Mouse (Mus musculus): ENCODE results near the gene Olfr575. TPM values are rescaled to one million over a fixed set of nuclear protein-coding genes. Genes with fewer than 3 reads are reported as not detected.

Olfr575 gene
- polyA plus RNA-seq, 1 experiment from 2014 or later = not detected

DNA sequence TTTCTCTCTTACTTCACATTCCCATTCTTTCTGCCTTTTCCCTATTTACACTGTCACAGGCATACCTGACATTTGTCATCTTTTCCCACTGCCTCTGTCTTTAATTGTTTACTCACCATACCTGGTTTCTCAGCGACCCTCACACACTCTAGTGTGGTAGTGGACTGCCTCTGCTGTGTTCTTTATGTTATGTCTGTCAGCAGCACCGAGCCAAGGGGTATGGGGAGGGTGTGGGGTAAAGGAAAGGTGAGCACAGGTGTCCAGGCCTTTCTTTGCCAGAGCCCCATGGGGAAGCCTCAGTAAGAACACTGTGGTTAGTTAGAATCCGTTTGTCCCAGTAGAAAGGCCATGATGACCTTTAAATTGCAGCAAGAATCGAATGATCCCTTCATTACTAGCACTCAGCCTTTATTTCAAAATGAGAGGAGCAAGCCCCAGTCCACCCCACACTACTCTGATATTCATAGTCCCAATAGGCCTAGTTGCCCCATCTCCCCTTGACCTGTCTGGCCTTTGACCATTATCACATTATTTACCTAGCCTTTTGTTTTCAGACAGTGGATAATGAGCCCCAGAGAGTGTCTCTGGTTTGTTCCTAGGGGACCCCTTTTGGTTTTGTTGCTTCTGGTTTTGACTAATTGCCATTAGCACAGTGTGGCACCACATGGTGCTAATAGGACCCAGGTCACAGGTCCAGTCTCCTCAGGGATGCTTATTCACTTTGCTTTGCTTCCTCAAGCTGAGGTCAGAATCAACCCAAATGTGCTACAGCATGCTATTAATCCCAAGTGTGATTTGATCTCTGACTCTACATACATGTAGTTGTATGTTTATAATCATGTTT is 41.3 kb downstream of the Olfr575 start, which contains the start of gene Olfr571:
Gene Olfr571, minus strand, starts transcription at position 505 of the 844 bp plus-strand sequence.
- no peak for ATAC-seq
- Histone ChIP-seq H3K27ac (ENCODE audit: low read depth) (no peak within 1 kb of the TSS), H3K4me2 (ENCODE audit: low read depth, low read length) (no peak within 1 kb of the TSS), H3K27me3 (ENCODE audit: insufficient read depth, low read length) (no peaks in the 10 kb centered on the region), H3K36me3 (replicated peaks; ENCODE audit: insufficient read depth, low read length) (no peaks in the 10 kb centered on the region), H3K9ac (replicated peaks) (no peak within 1 kb of the TSS), H3K4me1 (ENCODE audit: insufficient read depth) (no peaks in the 10 kb centered on the region), H3K9me3 (ENCODE audit: low read length) (no peaks in the 10 kb centered on the region), H3K4me3 (ENCODE audit: low read depth, low read length) (no peak within 1 kb of the TSS)
- no peak for DNase-seq
- WGBS (ENCODE audit: insufficient replicate concordance) = 57% methylated on average over 4 of the region's 4 CpGs
- no peak for TF ChIP-seq CTCF (IDR thresholded peaks at IDR 0.05; ENCODE audit: low read depth)
- no peak for TF ChIP-seq EP300 (IDR thresholded peaks at IDR 0.05; ENCODE audit: low read depth)

DNA sequence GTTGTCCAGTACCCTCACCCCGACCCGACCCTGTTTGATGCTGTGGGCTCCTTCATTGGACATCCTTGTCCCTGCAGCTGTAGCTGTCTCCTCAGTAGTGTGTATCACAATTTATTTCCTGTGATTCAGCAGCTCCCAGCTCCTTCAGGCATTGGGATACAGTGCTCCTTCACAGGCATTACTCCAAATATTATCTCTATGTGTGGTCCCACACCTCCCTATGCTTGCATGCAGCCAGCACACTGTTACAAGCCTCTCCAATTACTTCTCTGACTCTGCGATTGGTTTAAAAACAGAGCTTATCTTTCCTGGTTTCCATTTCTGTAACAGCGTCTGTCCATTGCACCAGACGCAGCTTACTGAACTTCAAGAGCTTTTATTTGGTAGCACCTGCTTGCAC is 42.2 kb downstream of the Olfr575 start:
- Histone ChIP-seq H3K9ac (replicated peaks) (no peak overlapping the region), H3K9me3 (ENCODE audit: low read length) (no peaks in the 10 kb centered on the region), H3K4me3 (ENCODE audit: low read depth, low read length) (no peak overlapping the region), H3K36me3 (replicated peaks; ENCODE audit: insufficient read depth, low read length) (no peaks in the 10 kb centered on the region), H3K27me3 (ENCODE audit: insufficient read depth, low read length) (no peaks in the 10 kb centered on the region), H3K27ac (ENCODE audit: low read depth) (no peak overlapping the region), H3K4me2 (ENCODE audit: low read depth, low read length) (no peak overlapping the region), H3K4me1 (ENCODE audit: insufficient read depth) (no peaks in the 10 kb centered on the region)
- 46% methylated on average over 5 of the region's 5 CpGs for whole genome bisulfite sequencing (ENCODE audit: insufficient replicate concordance)
- ATAC-seq (no peak), DNase-seq (no peak)
- TF ChIP-seq CTCF (IDR thresholded peaks at IDR 0.05; ENCODE audit: low read depth) (no peak), EP300 (IDR thresholded peaks at IDR 0.05; ENCODE audit: low read depth) (no peak)

DNA sequence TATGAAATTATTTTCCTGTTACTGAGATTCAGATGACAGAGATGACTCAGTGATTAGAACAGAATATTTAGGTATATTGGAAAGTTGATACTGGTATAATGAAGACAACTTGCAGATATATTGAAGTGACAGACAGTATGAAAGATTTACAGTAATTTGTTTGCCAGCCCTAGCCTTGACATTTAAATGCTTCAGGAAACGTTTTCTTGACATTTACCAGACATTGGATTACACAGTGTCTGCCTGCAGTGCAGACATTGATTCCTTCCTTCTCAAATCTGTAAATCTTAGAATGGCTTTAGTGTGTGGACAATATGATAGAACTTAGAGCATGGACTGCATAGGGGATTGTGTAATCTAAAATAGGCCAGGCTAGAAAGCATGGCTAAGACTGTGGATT is 43.3 kb downstream of the Olfr575 start:
- Histone ChIP-seq H3K4me2 (ENCODE audit: low read depth, low read length) (no peak overlapping the region), H3K27ac (ENCODE audit: low read depth) (no peak overlapping the region), H3K4me3 (ENCODE audit: low read depth, low read length) (no peak overlapping the region), H3K4me1 (ENCODE audit: insufficient read depth) (no peaks in the 10 kb centered on the region), H3K9me3 (ENCODE audit: low read length) (no peaks in the 10 kb centered on the region), H3K36me3 (replicated peaks; ENCODE audit: insufficient read depth, low read length) (no peaks in the 10 kb centered on the region), H3K27me3 (ENCODE audit: insufficient read depth, low read length) (no peaks in the 10 kb centered on the region), H3K9ac (replicated peaks) (no peak overlapping the region)
- no peak for ATAC-seq
- TF ChIP-seq EP300 (IDR thresholded peaks at IDR 0.05; ENCODE audit: low read depth) = no peak
- TF ChIP-seq CTCF (IDR thresholded peaks at IDR 0.05; ENCODE audit: low read depth) = no peak
- no peak for DNase-seq
- 31% methylated on average over 1 of the region's 1 CpGs for WGBS (ENCODE audit: insufficient replicate concordance)

Other genes starting within 250 kb of the Olfr575 start
- not detected in 2 replicates for gene Olfr33, start 239.7 kb downstream of the Olfr575 start, polyA plus RNA-seq (2015; fragmentation: Nextera tagmentation; extraction: Ambion mirVana)
- not detected in 2 replicates for gene Olfr559, start 231.3 kb downstream of the Olfr575 start, polyA plus RNA-seq (2015; fragmentation: Nextera tagmentation; extraction: Ambion mirVana)
- gene Olfr560, start 199.4 kb downstream of the Olfr575 start, polyA plus RNA-seq (2015; fragmentation: Nextera tagmentation; extraction: Ambion mirVana) = not detected in 2 replicates
- 0.04 TPM in 1 of 2 replicates, not detected in the other for gene Olfr78, start 199.3 kb downstream of the Olfr575 start, polyA plus RNA-seq (2015; fragmentation: Nextera tagmentation; extraction: Ambion mirVana)
- gene Olfr561, start 187.6 kb downstream of the Olfr575 start, polyA plus RNA-seq (2015; fragmentation: Nextera tagmentation; extraction: Ambion mirVana) = not detected in 2 replicates
- not detected in 2 replicates for gene Olfr564, start 155.3 kb downstream of the Olfr575 start, polyA plus RNA-seq (2015; fragmentation: Nextera tagmentation; extraction: Ambion mirVana)
- gene Olfr566, start 100.0 kb downstream of the Olfr575 start, polyA plus RNA-seq (2015; fragmentation: Nextera tagmentation; extraction: Ambion mirVana) = not detected in 2 replicates
- gene Olfr568, start 81.7 kb downstream of the Olfr575 start, polyA plus RNA-seq (2015; fragmentation: Nextera tagmentation; extraction: Ambion mirVana) = not detected in 2 replicates
- gene Olfr569, start 67.9 kb downstream of the Olfr575 start, polyA plus RNA-seq (2015; fragmentation: Nextera tagmentation; extraction: Ambion mirVana) = not detected in 2 replicates
- not detected in 2 replicates for gene Olfr570, start 64.2 kb downstream of the Olfr575 start, polyA plus RNA-seq (2015; fragmentation: Nextera tagmentation; extraction: Ambion mirVana)
- not detected in 2 replicates for gene Olfr571, start 41.2 kb downstream of the Olfr575 start, polyA plus RNA-seq (2015; fragmentation: Nextera tagmentation; extraction: Ambion mirVana)
- gene Olfr572, start 34.4 kb downstream of the Olfr575 start, polyA plus RNA-seq (2015; fragmentation: Nextera tagmentation; extraction: Ambion mirVana) = not detected in 2 replicates
- gene Olfr573-ps1, start 16.2 kb downstream of the Olfr575 start, polyA plus RNA-seq (2015; fragmentation: Nextera tagmentation; extraction: Ambion mirVana) = not detected in 2 replicates
- gene Olfr574, start 10.3 kb downstream of the Olfr575 start, polyA plus RNA-seq (2015; fragmentation: Nextera tagmentation; extraction: Ambion mirVana) = not detected in 2 replicates
- gene Olfr576, start 3.9 kb upstream of the Olfr575 start, polyA plus RNA-seq (2015; fragmentation: Nextera tagmentation; extraction: Ambion mirVana) = not detected in 2 replicates
- gene Olfr577, start 17.2 kb upstream of the Olfr575 start, polyA plus RNA-seq (2015; fragmentation: Nextera tagmentation; extraction: Ambion mirVana) = not detected in 2 replicates
- not detected in 2 replicates for gene Olfr578, start 30.5 kb upstream of the Olfr575 start, polyA plus RNA-seq (2015; fragmentation: Nextera tagmentation; extraction: Ambion mirVana)
- not detected in 2 replicates for gene Olfr582, start 79.2 kb upstream of the Olfr575 start, polyA plus RNA-seq (2015; fragmentation: Nextera tagmentation; extraction: Ambion mirVana)
- not detected in 2 replicates for gene Olfr583, start 92.5 kb upstream of the Olfr575 start, polyA plus RNA-seq (2015; fragmentation: Nextera tagmentation; extraction: Ambion mirVana)
- gene Olfr584, start 123.1 kb upstream of the Olfr575 start, polyA plus RNA-seq (2015; fragmentation: Nextera tagmentation; extraction: Ambion mirVana) = not detected in 2 replicates
- not detected in 2 replicates for gene Olfr585, start 138.9 kb upstream of the Olfr575 start, polyA plus RNA-seq (2015; fragmentation: Nextera tagmentation; extraction: Ambion mirVana)
- not detected in 2 replicates for gene Olfr586, start 166.9 kb upstream of the Olfr575 start, polyA plus RNA-seq (2015; fragmentation: Nextera tagmentation; extraction: Ambion mirVana)
- not detected in 2 replicates for gene Olfr588-ps1, start 182.1 kb upstream of the Olfr575 start, polyA plus RNA-seq (2015; fragmentation: Nextera tagmentation; extraction: Ambion mirVana)
- not detected in 2 replicates for gene Olfr589, start 197.6 kb upstream of the Olfr575 start, polyA plus RNA-seq (2015; fragmentation: Nextera tagmentation; extraction: Ambion mirVana)
- gene Olfr591, start 219.6 kb upstream of the Olfr575 start, polyA plus RNA-seq (2015; fragmentation: Nextera tagmentation; extraction: Ambion mirVana) = not detected in 2 replicates
- not detected in 2 replicates for gene Olfr592, start 226.0 kb upstream of the Olfr575 start, polyA plus RNA-seq (2015; fragmentation: Nextera tagmentation; extraction: Ambion mirVana)